Mouse (Mus musculus) olfactory bulb, adult 2 months (tissue): ENCODE measurements around the gene Rtp1. TPM values are rescaled to one million over a fixed set of nuclear protein-coding genes. Genes with fewer than 3 reads are reported as not detected.

Source experiments
- H3K27ac ChIP-seq: fragments of 200-500 bp; 2 replicates; pipeline ENCODE4 v1.5.1; 2012; ENCODE audit warnings: low read depth, low read length; ENCODE audit not compliant: insufficient read depth
- H3K4me1 ChIP-seq: fragments of 200-500 bp; 2 replicates; pipeline ENCODE4 v1.6.1; 2012; ENCODE audit warnings: low read length; ENCODE audit not compliant: control insufficient read depth, insufficient read depth
- H3K4me3 ChIP-seq: fragments of 200-500 bp; 2 replicates; pipeline ENCODE4 v1.5.1; 2012; ENCODE audit warnings: mild to moderate bottlenecking, low read depth, low read length, moderate library complexity; ENCODE audit not compliant: insufficient read depth
- CTCF ChIP-seq: fragments of 200-500 bp; IDR thresholded peaks from 2 replicates; pipeline ENCODE4 v1.5.1; 2012; ENCODE audit warnings: low read depth, mild to moderate bottlenecking, low read length, moderate library complexity; ENCODE audit not compliant: insufficient read depth
- POLR2A ChIP-seq: fragments of 200-500 bp; IDR thresholded peaks from 2 replicates; pipeline ENCODE4 v1.6.1; 2012; ENCODE audit warnings: mild to moderate bottlenecking, low read depth, low read length, moderate library complexity; ENCODE audit not compliant: insufficient read depth
- WGBS: fragments of 180-500 bp; shearing (Covaris S2); methylation state at CpG from one replicate; pipeline ENCODE4 v1.1.7; 2018; 5-methylcytosine and 5-hydroxymethylcytosine counted together
- polyA plus RNA-seq: library from polyadenylated mRNA; stranded (reverse); fragments of >200 nt; gene quantifications from 2 replicates; pipeline ENCODE4 v1.2.4, GENCODE M21; 2012; ENCODE audit warnings: low replicate concordance; ENCODE audit not compliant: missing spikeins, insufficient read depth, insufficient read length

Gene Rtp1
- not detected in 2 replicates for polyA plus RNA-seq

DNA sequence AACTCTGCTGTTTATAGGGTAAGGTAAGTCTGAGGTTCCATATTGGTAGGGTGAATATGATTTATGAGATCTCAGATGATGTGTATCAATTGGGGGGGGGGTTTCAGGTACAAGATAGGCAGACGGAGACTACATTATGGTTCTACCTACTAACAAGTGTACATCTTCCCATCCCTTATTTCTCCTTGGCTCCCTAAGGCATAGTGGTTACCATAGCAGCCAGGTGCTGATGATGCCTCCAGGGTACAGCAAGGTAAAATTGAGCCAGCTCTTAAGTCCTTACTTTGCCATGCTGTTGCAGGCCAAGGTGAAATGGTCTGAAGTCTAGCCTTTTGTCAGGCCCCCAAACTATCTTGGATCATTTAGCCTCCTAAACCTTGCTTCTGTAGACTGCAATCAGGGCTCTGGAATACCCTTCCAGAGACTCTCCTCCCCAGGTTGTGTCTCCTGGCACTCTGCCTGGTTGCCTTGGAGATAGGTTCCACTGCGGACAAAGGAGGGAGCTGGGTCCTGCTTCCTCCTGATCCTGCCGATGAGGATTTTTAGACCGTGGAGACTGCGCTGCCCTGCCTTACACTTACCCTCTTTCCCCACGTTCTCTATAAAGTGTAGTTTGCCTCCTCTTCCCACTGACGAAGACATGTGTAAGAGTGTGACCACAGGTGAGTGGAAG is at the start of gene Rtp1:
Gene Rtp1 (plus strand): TSS at position 487 of the 673 bp plus-strand sequence.
- 56% methylated on average over 7 of the region's 7 CpGs for WGBS
- Histone ChIP-seq H3K4me1 (no peaks in the 10 kb centered on the region), H3K4me3 (no peak within 1 kb of the TSS), H3K27ac (no peak within 1 kb of the TSS)
- no peak for TF ChIP-seq CTCF
- TF ChIP-seq POLR2A, result no peak

DNA sequence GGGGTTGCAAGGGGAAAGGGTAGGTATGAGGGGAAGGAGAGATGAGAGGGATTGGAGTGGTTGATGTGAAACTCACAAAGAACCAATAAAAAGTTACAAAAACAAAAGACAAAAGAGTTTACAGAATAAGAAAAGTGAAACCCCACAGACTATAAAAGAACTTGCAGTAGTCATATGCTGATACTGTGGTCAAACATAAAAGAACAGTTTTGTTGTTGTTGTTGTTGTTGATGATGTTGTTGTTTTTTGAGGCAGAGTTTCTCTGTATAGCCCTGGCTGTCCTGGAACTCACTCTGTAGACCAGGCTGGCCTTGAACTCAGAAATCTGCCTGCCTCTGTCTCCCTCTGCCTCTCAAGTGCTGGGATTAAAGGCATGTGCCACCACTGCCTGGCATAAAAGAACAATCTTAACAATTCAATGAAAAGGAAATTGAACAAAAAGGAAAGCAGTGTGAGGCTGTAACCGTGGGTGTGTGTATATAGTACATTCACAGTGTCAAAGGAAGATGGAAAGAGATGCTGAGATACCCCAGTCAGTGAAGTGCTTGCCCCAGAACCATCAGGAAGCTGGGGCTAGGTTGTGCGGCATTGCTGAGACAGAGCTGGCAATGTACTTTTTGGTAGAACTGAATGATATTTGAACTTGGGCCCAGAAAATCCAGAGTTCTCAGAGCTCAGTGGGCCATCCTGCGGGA is 49.2 kb upstream of the Rtp1 start:
- no peak for TF ChIP-seq POLR2A
- no peak for TF ChIP-seq CTCF
- Histone ChIP-seq H3K27ac (no peak overlapping the region), H3K4me1 (no peaks in the 10 kb centered on the region), H3K4me3 (no peak overlapping the region)
- 68% methylated on average over 3 of the region's 3 CpGs for WGBS

DNA sequence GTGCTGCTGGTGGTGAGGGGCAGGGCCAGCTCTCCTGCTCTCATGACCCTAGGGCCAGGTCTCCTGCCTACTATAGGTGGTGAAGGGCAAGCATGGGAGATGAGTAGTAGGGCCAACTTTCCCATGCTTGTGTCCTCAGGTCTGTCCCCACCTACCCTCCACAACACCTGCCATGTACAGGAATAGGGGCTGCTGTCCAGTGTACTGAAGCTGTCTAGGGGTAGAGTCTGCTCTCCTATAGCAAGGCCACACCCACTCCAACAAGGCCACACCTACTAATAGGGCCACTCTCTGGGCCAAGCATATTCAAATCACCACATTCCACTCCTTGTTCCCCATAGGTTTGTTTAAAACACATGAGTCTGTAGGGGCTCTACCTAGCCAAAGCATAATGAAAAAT is 44.6 kb upstream of the Rtp1 start:
- Histone ChIP-seq H3K4me1 (no peaks in the 10 kb centered on the region), H3K4me3 (no peak overlapping the region), H3K27ac (no peak overlapping the region)
- TF ChIP-seq CTCF, result no peak
- no peak for TF ChIP-seq POLR2A

GRCm38 (mm10) chr16:23397931-23398330 is 31.0 kb upstream of the Rtp1 start:
- Histone ChIP-seq H3K4me3 (no peak overlapping the region), H3K27ac (no peak overlapping the region), H3K4me1 (no peaks in the 10 kb centered on the region)
- WGBS, result 87% methylated on average over 5 of the region's 5 CpGs
- TF ChIP-seq POLR2A (no peak), CTCF (no peak)

- TF ChIP-seq CTCF, result no peak
- no peak for TF ChIP-seq POLR2A
- Histone ChIP-seq H3K27ac (no peak overlapping the region), H3K4me3 (no peak overlapping the region), H3K4me1 (no peaks in the 10 kb centered on the region)
- WGBS, result 70% methylated on average over 4 of the region's 4 CpGs
Observed at GRCm38 (mm10) chr16:23401463-23401862, 27.5 kb upstream of the Rtp1 start.

DNA sequence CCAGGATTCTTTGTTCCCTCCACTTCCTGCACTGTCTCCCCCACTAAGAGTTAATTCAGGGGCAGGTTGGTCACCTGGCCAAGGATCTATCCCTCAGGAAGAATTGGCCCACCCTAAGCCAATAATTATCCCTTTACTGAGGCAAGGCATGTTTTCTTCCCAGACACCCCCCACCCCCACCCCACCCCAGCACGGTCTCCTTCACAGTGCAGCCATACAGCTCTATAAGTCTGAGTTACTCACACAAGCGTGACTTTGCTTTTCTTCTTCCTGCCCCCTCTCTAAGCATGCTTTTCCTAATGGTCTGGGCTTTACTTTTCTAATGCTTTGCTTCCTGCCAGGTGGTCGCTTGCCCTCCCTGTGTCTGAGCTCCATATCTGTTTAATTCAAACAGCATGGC is 27.0 kb upstream of the Rtp1 start:
- H3K4me1 ChIP-seq, result no peaks in the 10 kb centered on the region
- WGBS, result 74% methylated on average over 3 of the region's 3 CpGs
- H3K27ac ChIP-seq, result no peak overlapping the region
- TF ChIP-seq CTCF, result no peak
- TF ChIP-seq POLR2A, result no peak
- no peak overlapping the region for H3K4me3 ChIP-seq

- TF ChIP-seq CTCF, result no peak
- no peak for TF ChIP-seq POLR2A
- no peak overlapping the region for H3K27ac ChIP-seq
- WGBS, result 36% methylated on average over 8 of the region's 8 CpGs
- no peaks in the 10 kb centered on the region for H3K4me1 ChIP-seq
- no peak overlapping the region for H3K4me3 ChIP-seq
Observed at GRCm38 (mm10) chr16:23403008-23403755, 25.8 kb upstream of the Rtp1 start.

DNA sequence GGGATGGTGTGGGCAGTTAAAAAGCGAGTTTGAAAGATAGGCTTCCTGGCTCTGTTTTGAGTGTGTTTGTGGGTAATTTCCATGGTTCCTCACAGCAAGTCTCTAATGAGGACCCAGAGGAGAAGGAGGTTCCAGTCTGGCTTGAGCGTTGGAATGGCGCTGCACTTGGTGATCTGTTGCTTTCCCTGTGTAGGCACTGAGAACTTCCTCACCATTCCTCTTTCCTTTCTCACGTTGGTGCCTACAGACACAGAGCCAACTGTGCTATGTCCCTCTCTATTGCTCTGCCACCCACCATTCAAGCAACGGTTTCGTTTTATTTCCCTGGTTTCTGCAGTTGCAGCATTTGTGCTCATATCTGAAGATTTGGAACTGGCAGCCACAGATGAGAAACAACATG is 16.0 kb upstream of the Rtp1 start:
- Histone ChIP-seq H3K27ac (no peak overlapping the region), H3K4me3 (no peak overlapping the region), H3K4me1 (no peaks in the 10 kb centered on the region)
- TF ChIP-seq CTCF (no peak), POLR2A (no peak)
- 70% methylated on average over 6 of the region's 6 CpGs for WGBS

- Histone ChIP-seq H3K4me3 (no peak overlapping the region), H3K4me1 (no peaks in the 10 kb centered on the region), H3K27ac (no peak overlapping the region)
- 64% methylated on average over 10 of the region's 10 CpGs for WGBS
- TF ChIP-seq POLR2A (no peak), CTCF (no peak)
Observed at GRCm38 (mm10) chr16:23416261-23416656, 12.7 kb upstream of the Rtp1 start.
